Mouse (Mus musculus) CH12.LX (cell line): Measurements from ENCODE around the gene Rab23. TPM values are rescaled to one million over a fixed set of nuclear protein-coding genes. Genes with fewer than 3 reads are reported as not detected.

ENCODE experiments used
- DNase-seq: peaks from one replicate; pipeline ENCODE4 v3.0.0-alpha.2; 2013; ENCODE audit errors: extremely low read depth
- H3K27ac ChIP-seq: 2 replicates; pipeline ENCODE4 v1.5.1; 2012; ENCODE audit warnings: low read depth, mild to moderate bottlenecking, control low read depth, moderate library complexity; ENCODE audit not compliant: insufficient read depth
- H3K27me3 ChIP-seq: replicated peaks from 2 replicates; pipeline ENCODE3; 2012; ENCODE audit warnings: inconsistent platforms
- H3K36me3 ChIP-seq, 2 experiments: replicated peaks in 1 of 2; 2 replicates each; pipeline versions ENCODE3 to v1.6.1; 2012; ENCODE audit warnings: inconsistent platforms in 1 of 2, low read length in 1 of 2, mild to moderate bottlenecking in 1 of 2, mixed read lengths in 1 of 2, moderate library complexity in 1 of 2; ENCODE audit not compliant: control insufficient read depth in 1 of 2, insufficient read depth in 1 of 2
- H3K4me1 ChIP-seq, 2 experiments: 2 replicates each; pipeline ENCODE4 v1.6.1; 2012; ENCODE audit warnings: inconsistent platforms in 1 of 2, moderate library complexity in 1 of 2; ENCODE audit not compliant: insufficient read depth in 2 of 2, control insufficient read depth in 1 of 2
- H3K4me2 ChIP-seq: 2 replicates; pipeline ENCODE4 v1.6.1; 2012; ENCODE audit warnings: low read depth, mild to moderate bottlenecking, control low read depth; ENCODE audit not compliant: poor library complexity, insufficient read depth, severe bottlenecking
- H3K4me3 ChIP-seq, 3 experiments: fragments of 150-350 bp in 1 of 3; sonication (generic) in 1 of 3; replicated peaks in 1 of 3; 2 replicates each; pipeline versions ENCODE3 to v1.5.1; 2011 to 2012; ENCODE audit warnings: low read depth in 2 of 3, low read length in 2 of 3, mild to moderate bottlenecking in 2 of 3, moderate library complexity in 2 of 3, control low read depth in 1 of 3, improper control_type of control experiment in 1 of 3, inconsistent platforms in 1 of 3, mixed read lengths in 1 of 3; ENCODE audit not compliant: poor library complexity in 1 of 3
- H3K79me2 ChIP-seq: replicated peaks from 2 replicates; pipeline ENCODE4 v1.6.1; 2012; ENCODE audit warnings: mild to moderate bottlenecking, moderate library complexity; ENCODE audit not compliant: control insufficient read depth, poor library complexity, insufficient read depth, severe bottlenecking; ENCODE audit errors: extremely low read depth
- H3K9ac ChIP-seq: 2 replicates; pipeline ENCODE4 v1.6.1; 2012; ENCODE audit warnings: low read depth, mild to moderate bottlenecking, control low read depth, moderate library complexity; ENCODE audit not compliant: insufficient read depth
- H3K9me3 ChIP-seq: replicated peaks from 2 replicates; pipeline ENCODE3; 2012; ENCODE audit warnings: low read length, inconsistent platforms, mixed read lengths
- BHLHE40 ChIP-seq: IDR thresholded peaks from 2 replicates; pipeline ENCODE4 v1.6.1; 2011; ENCODE audit warnings: mild to moderate bottlenecking, low read depth, low read length, improper control_type of control experiment
- ETS1 ChIP-seq: conservative IDR thresholded peaks from 2 replicates; pipeline ENCODE4 v1.6.1; 2012; ENCODE audit warnings: low read depth, mild to moderate bottlenecking, inconsistent platforms, low read length, improper control_type of control experiment, moderate library complexity
- GABPA ChIP-seq: IDR thresholded peaks from 2 replicates; pipeline ENCODE4 v1.6.1; 2012; ENCODE audit warnings: low read depth, low read length, improper control_type of control experiment, inconsistent platforms; ENCODE audit not compliant: insufficient replicate concordance
- HCFC1 ChIP-seq: IDR thresholded peaks from 2 replicates; pipeline ENCODE4 v1.6.1; 2012; ENCODE audit warnings: low read depth, mild to moderate bottlenecking, inconsistent platforms, low read length, improper control_type of control experiment
- JUND ChIP-seq: conservative IDR thresholded peaks from 2 replicates; pipeline ENCODE4 v1.6.1; 2011; ENCODE audit warnings: low read depth, low read length, improper control_type of control experiment
- MAFK ChIP-seq: IDR thresholded peaks from 2 replicates; pipeline ENCODE4 v1.6.1; 2011; ENCODE audit warnings: low read length, improper control_type of control experiment; ENCODE audit not compliant: insufficient replicate concordance
- MEF2A ChIP-seq: IDR thresholded peaks from 2 replicates; pipeline ENCODE4 v1.6.1; 2014; ENCODE audit warnings: low read depth, mild to moderate bottlenecking, inconsistent platforms, low read length, improper control_type of control experiment, borderline replicate concordance
- NELFE ChIP-seq: IDR thresholded peaks from 2 replicates; pipeline ENCODE4 v1.6.1; 2011; ENCODE audit warnings: low read depth, low read length, improper control_type of control experiment
- PAX5 ChIP-seq: IDR thresholded peaks from 2 replicates; pipeline ENCODE4 v1.6.1; 2012; ENCODE audit warnings: low read length, inconsistent platforms, mixed read lengths
- POLR2AphosphoS2 ChIP-seq: IDR thresholded peaks from 2 replicates; pipeline ENCODE4 v1.6.1; 2011; ENCODE audit warnings: low read depth, low read length, improper control_type of control experiment
- RCOR1 ChIP-seq: conservative IDR thresholded peaks from 2 replicates; pipeline ENCODE4 v1.6.1; 2012; ENCODE audit warnings: low read depth, mild to moderate bottlenecking, inconsistent platforms, low read length, improper control_type of control experiment
- SIN3A ChIP-seq: IDR thresholded peaks from 2 replicates; pipeline ENCODE4 v1.6.1; 2012; ENCODE audit warnings: low read length, improper control_type of control experiment, inconsistent platforms
- TCF12 ChIP-seq: IDR thresholded peaks from 2 replicates; pipeline ENCODE4 v1.6.1; 2014; ENCODE audit warnings: low read depth, mild to moderate bottlenecking, inconsistent platforms, low read length, improper control_type of control experiment
- UBTF ChIP-seq: IDR thresholded peaks from 2 replicates; pipeline ENCODE4 v1.6.1; 2012; ENCODE audit warnings: low read depth, mild to moderate bottlenecking, inconsistent platforms, low read length, improper control_type of control experiment, moderate library complexity
- USF1 ChIP-seq: IDR thresholded peaks from 2 replicates; pipeline ENCODE4 v1.6.1; 2014; ENCODE audit warnings: low read depth, mild to moderate bottlenecking, inconsistent platforms, low read length, improper control_type of control experiment
- USF2 ChIP-seq: conservative IDR thresholded peaks from 2 replicates; pipeline ENCODE4 v1.6.1; 2011; ENCODE audit warnings: low read depth, low read length, improper control_type of control experiment
- ZC3H11A ChIP-seq: IDR thresholded peaks from 2 replicates; pipeline ENCODE4 v1.6.1; 2012; ENCODE audit warnings: low read depth, mild to moderate bottlenecking, inconsistent platforms, low read length, improper control_type of control experiment
- ZKSCAN1 ChIP-seq: IDR thresholded peaks from 2 replicates; pipeline ENCODE4 v1.6.1; 2012; ENCODE audit warnings: low read depth, inconsistent platforms, low read length, improper control_type of control experiment, borderline replicate concordance
- dilution Hi-C: fragments of 300-500 bp; cut with MboI; formaldehyde crosslinking; loops from 2 replicates; pipeline ENCODE4 v1.14.3; 2020; ENCODE audit warnings: low sequenced_read_pairs; ENCODE audit not compliant: extremely low pct_unique_long_range_greater_than_20kb, extremely low pct_ligation_motif_present
- in situ Hi-C: fragments of 300-500 bp; cut with MboI; formaldehyde crosslinking; loops from 3 replicates; pipeline ENCODE4 v1.14.3; 2019; ENCODE audit warnings: low sequenced_read_pairs, low pct_ligation_motif_present, low pct_unique_long_range_greater_than_20kb, mixed read lengths
- polyA plus RNA-seq: library from polyadenylated mRNA; unstranded; fragments of >175 nt; gene quantifications from 2 replicates; pipeline ENCODE4 v1.2.1, GENCODE M21; 2012; ENCODE audit warnings: low read depth; ENCODE audit not compliant: insufficient read length
- total RNA-seq, 2 experiments: library from RNA; depleted of rRNA; stranded (reverse); fragments of 300-350 nt in 1 of 2; fragments of >200 nt in 1 of 2; gene quantifications; 2 replicates each; pipeline ENCODE4 v1.2.3; 2012 to 2014

Gene Rab23
- total and polyA plus RNA-seq, 3 experiments = 5.8 to 17.6 (median 6.7) TPM

- DNase-seq = no peak
These were observed 46.3 kb upstream of the Rab23 start for GRCm38 (mm10) chr1:33673158-33673960.

GRCm38 (mm10) chr1:33680435-33680834, 39.3 kb upstream of the Rab23 start:
- dilution Hi-C loops = no loop called here
- TF ChIP-seq RCOR1 (no peak), TCF12 (no peak), MEF2A (no peak), POLR2AphosphoS2 (no peak), ZKSCAN1 (no peak), UBTF (no peak), ETS1 (no peak), GABPA (no peak), JUND (no peak), USF1 (no peak), BHLHE40 (no peak), SIN3A (no peak), MAFK (no peak), ZC3H11A (no peak), PAX5 (no peak), HCFC1 (no peak), NELFE (no peak), USF2 (no peak)

More at GRCm38 (mm10) chr1:33673158-33673960, 46.3 kb upstream of the Rab23 start:
- no peaks in the 10 kb centered on the region for H3K9me3 ChIP-seq
- dilution Hi-C loops = no loop called here
- H3K4me1 ChIP-seq = peaks cover 3 to 5% of the 10 kb centered on the region in 2 experiments; a peak in 3 of 4 replicates
- in situ Hi-C loops = no loop called here
- H3K4me3 ChIP-seq = no peak overlapping the region
- H3K4me2 ChIP-seq = no peak overlapping the region
- no peak overlapping the region for H3K27ac ChIP-seq
- H3K27me3 ChIP-seq = peaks cover 5% of the 10 kb centered on the region
- peaks cover 5% of the 10 kb centered on the region; the same call in 1 of the 2 replicates for H3K79me2 ChIP-seq
- TF ChIP-seq BHLHE40 = no peak
- no peak overlapping the region for H3K9ac ChIP-seq
- H3K36me3 ChIP-seq = peaks cover 0 to 3% of the 10 kb centered on the region in 2 experiments

More at GRCm38 (mm10) chr1:33680435-33680834, 39.3 kb upstream of the Rab23 start:
- H3K9me3 ChIP-seq = peaks cover 6% of the 10 kb centered on the region
- H3K4me3 ChIP-seq = no peak overlapping the region
- no peak overlapping the region for H3K9ac ChIP-seq
- H3K36me3 ChIP-seq = no peaks in the 10 kb centered on the region
- H3K27ac ChIP-seq = no peak overlapping the region
- in situ Hi-C loops = loop anchor here (10.0 kb wide), 2 partner anchors 64 to 284 kb away; no protein-coding TSS in a partner anchor
- peaks cover 5% of the 10 kb centered on the region for H3K27me3 ChIP-seq
- H3K4me2 ChIP-seq = no peak overlapping the region
- no peaks in the 10 kb centered on the region for H3K79me2 ChIP-seq
- H3K4me1 ChIP-seq = no peaks in the 10 kb centered on the region
- no peak for DNase-seq
